Mouse (Mus musculus) CH12.LX (cell line): ENCODE measurements around the gene Ppp1r9b. TPM values are rescaled to one million over a fixed set of nuclear protein-coding genes. Genes with fewer than 3 reads are reported as not detected.

Experiments used
- DNase-seq: peaks from one replicate; pipeline ENCODE4 v3.0.0-alpha.2; 2013; ENCODE audit errors: extremely low read depth
- H3K27ac ChIP-seq: 2 replicates; pipeline ENCODE4 v1.5.1; 2012; ENCODE audit warnings: low read depth, mild to moderate bottlenecking, control low read depth, moderate library complexity; ENCODE audit not compliant: insufficient read depth
- H3K27me3 ChIP-seq: replicated peaks from 2 replicates; pipeline ENCODE3; 2012; ENCODE audit warnings: inconsistent platforms
- H3K36me3 ChIP-seq, 2 experiments: replicated peaks in 1 of 2; 2 replicates each; pipeline versions ENCODE3 to v1.6.1; 2012; ENCODE audit warnings: inconsistent platforms in 1 of 2, low read length in 1 of 2, mild to moderate bottlenecking in 1 of 2, mixed read lengths in 1 of 2, moderate library complexity in 1 of 2; ENCODE audit not compliant: control insufficient read depth in 1 of 2, insufficient read depth in 1 of 2
- H3K4me1 ChIP-seq, 2 experiments: 2 replicates each; pipeline ENCODE4 v1.6.1; 2012; ENCODE audit warnings: inconsistent platforms in 1 of 2, moderate library complexity in 1 of 2; ENCODE audit not compliant: insufficient read depth in 2 of 2, control insufficient read depth in 1 of 2
- H3K4me2 ChIP-seq: 2 replicates; pipeline ENCODE4 v1.6.1; 2012; ENCODE audit warnings: low read depth, mild to moderate bottlenecking, control low read depth; ENCODE audit not compliant: poor library complexity, insufficient read depth, severe bottlenecking
- H3K4me3 ChIP-seq, 3 experiments: fragments of 150-350 bp in 1 of 3; sonication (generic) in 1 of 3; replicated peaks in 1 of 3; 2 replicates each; pipeline versions ENCODE3 to v1.5.1; 2011 to 2012; ENCODE audit warnings: low read depth in 2 of 3, low read length in 2 of 3, mild to moderate bottlenecking in 2 of 3, moderate library complexity in 2 of 3, control low read depth in 1 of 3, improper control_type of control experiment in 1 of 3, inconsistent platforms in 1 of 3, mixed read lengths in 1 of 3; ENCODE audit not compliant: poor library complexity in 1 of 3
- H3K79me2 ChIP-seq: replicated peaks from 2 replicates; pipeline ENCODE4 v1.6.1; 2012; ENCODE audit warnings: mild to moderate bottlenecking, moderate library complexity; ENCODE audit not compliant: control insufficient read depth, poor library complexity, insufficient read depth, severe bottlenecking; ENCODE audit errors: extremely low read depth
- H3K9ac ChIP-seq: 2 replicates; pipeline ENCODE4 v1.6.1; 2012; ENCODE audit warnings: low read depth, mild to moderate bottlenecking, control low read depth, moderate library complexity; ENCODE audit not compliant: insufficient read depth
- H3K9me3 ChIP-seq: replicated peaks from 2 replicates; pipeline ENCODE3; 2012; ENCODE audit warnings: low read length, inconsistent platforms, mixed read lengths
- BHLHE40 ChIP-seq: IDR thresholded peaks from 2 replicates; pipeline ENCODE4 v1.6.1; 2011; ENCODE audit warnings: mild to moderate bottlenecking, low read depth, low read length, improper control_type of control experiment
- CHD1 ChIP-seq: IDR thresholded peaks from 2 replicates; pipeline ENCODE4 v1.6.1; 2012; ENCODE audit warnings: low read depth, low read length, improper control_type of control experiment, inconsistent platforms
- CHD2 ChIP-seq: IDR thresholded peaks from 2 replicates; pipeline ENCODE4 v1.6.1; 2011; ENCODE audit warnings: low read length, improper control_type of control experiment
- CTCF ChIP-seq, 2 experiments: IDR thresholded peaks in 1 of 2; conservative IDR thresholded peaks in 1 of 2; 2 replicates each; pipeline ENCODE4 v1.5.1; 2011 to 2012; ENCODE audit warnings: low read depth in 2 of 2, low read length in 2 of 2, improper control_type of control experiment in 1 of 2, inconsistent platforms in 1 of 2, mild to moderate bottlenecking in 1 of 2, moderate library complexity in 1 of 2
- E2F4 ChIP-seq: IDR thresholded peaks from 2 replicates; pipeline ENCODE4 v1.6.1; 2011; ENCODE audit warnings: low read depth, low read length, improper control_type of control experiment; ENCODE audit not compliant: insufficient replicate concordance
- EP300 ChIP-seq: IDR thresholded peaks from 2 replicates; pipeline ENCODE4 v1.6.1; 2011; ENCODE audit warnings: low read length, improper control_type of control experiment
- ETS1 ChIP-seq: conservative IDR thresholded peaks from 2 replicates; pipeline ENCODE4 v1.6.1; 2012; ENCODE audit warnings: low read depth, mild to moderate bottlenecking, inconsistent platforms, low read length, improper control_type of control experiment, moderate library complexity
- GABPA ChIP-seq: IDR thresholded peaks from 2 replicates; pipeline ENCODE4 v1.6.1; 2012; ENCODE audit warnings: low read depth, low read length, improper control_type of control experiment, inconsistent platforms; ENCODE audit not compliant: insufficient replicate concordance
- HCFC1 ChIP-seq: IDR thresholded peaks from 2 replicates; pipeline ENCODE4 v1.6.1; 2012; ENCODE audit warnings: low read depth, mild to moderate bottlenecking, inconsistent platforms, low read length, improper control_type of control experiment
- IRF4 ChIP-seq: IDR thresholded peaks from 2 replicates; pipeline ENCODE4 v1.6.1; 2014; ENCODE audit warnings: low read depth, mild to moderate bottlenecking, inconsistent platforms, low read length, improper control_type of control experiment
- JUND ChIP-seq: conservative IDR thresholded peaks from 2 replicates; pipeline ENCODE4 v1.6.1; 2011; ENCODE audit warnings: low read depth, low read length, improper control_type of control experiment
- MEF2A ChIP-seq: IDR thresholded peaks from 2 replicates; pipeline ENCODE4 v1.6.1; 2014; ENCODE audit warnings: low read depth, mild to moderate bottlenecking, inconsistent platforms, low read length, improper control_type of control experiment, borderline replicate concordance
- MXI1 ChIP-seq: IDR thresholded peaks from 2 replicates; pipeline ENCODE4 v1.6.1; 2011; ENCODE audit warnings: mild to moderate bottlenecking, low read depth, low read length, improper control_type of control experiment
- MYC ChIP-seq: IDR thresholded peaks from 2 replicates; pipeline ENCODE4 v1.6.1; 2011; ENCODE audit warnings: low read depth, mild to moderate bottlenecking, improper control_type of control experiment, low read length
- NELFE ChIP-seq: IDR thresholded peaks from 2 replicates; pipeline ENCODE4 v1.6.1; 2011; ENCODE audit warnings: low read depth, low read length, improper control_type of control experiment
- NRF1 ChIP-seq: IDR thresholded peaks from 2 replicates; pipeline ENCODE4 v1.6.1; 2014; ENCODE audit warnings: low read depth, mild to moderate bottlenecking, inconsistent platforms, low read length, improper control_type of control experiment, moderate library complexity
- POLR2A ChIP-seq: IDR thresholded peaks from 2 replicates; pipeline ENCODE4 v1.6.1; 2011; ENCODE audit warnings: low read depth, mild to moderate bottlenecking, improper control_type of control experiment, low read length
- POLR2AphosphoS2 ChIP-seq: IDR thresholded peaks from 2 replicates; pipeline ENCODE4 v1.6.1; 2011; ENCODE audit warnings: low read depth, low read length, improper control_type of control experiment
- RAD21 ChIP-seq: IDR thresholded peaks from 2 replicates; pipeline ENCODE4 v1.6.1; 2011; ENCODE audit warnings: low read depth, mild to moderate bottlenecking, low read length, improper control_type of control experiment, moderate library complexity
- RCOR1 ChIP-seq: conservative IDR thresholded peaks from 2 replicates; pipeline ENCODE4 v1.6.1; 2012; ENCODE audit warnings: low read depth, mild to moderate bottlenecking, inconsistent platforms, low read length, improper control_type of control experiment
- SIN3A ChIP-seq: IDR thresholded peaks from 2 replicates; pipeline ENCODE4 v1.6.1; 2012; ENCODE audit warnings: low read length, improper control_type of control experiment, inconsistent platforms
- SMC3 ChIP-seq: IDR thresholded peaks from 2 replicates; pipeline ENCODE4 v1.6.1; 2011; ENCODE audit warnings: low read depth, low read length, improper control_type of control experiment
- TBP ChIP-seq: conservative IDR thresholded peaks from 2 replicates; pipeline ENCODE4 v1.6.1; 2011; ENCODE audit warnings: low read depth, low read length, improper control_type of control experiment
- TCF12 ChIP-seq: IDR thresholded peaks from 2 replicates; pipeline ENCODE4 v1.6.1; 2014; ENCODE audit warnings: low read depth, mild to moderate bottlenecking, inconsistent platforms, low read length, improper control_type of control experiment
- USF1 ChIP-seq: IDR thresholded peaks from 2 replicates; pipeline ENCODE4 v1.6.1; 2014; ENCODE audit warnings: low read depth, mild to moderate bottlenecking, inconsistent platforms, low read length, improper control_type of control experiment
- USF2 ChIP-seq: conservative IDR thresholded peaks from 2 replicates; pipeline ENCODE4 v1.6.1; 2011; ENCODE audit warnings: low read depth, low read length, improper control_type of control experiment
- ZKSCAN1 ChIP-seq: IDR thresholded peaks from 2 replicates; pipeline ENCODE4 v1.6.1; 2012; ENCODE audit warnings: low read depth, inconsistent platforms, low read length, improper control_type of control experiment, borderline replicate concordance
- ZMIZ1 ChIP-seq: IDR thresholded peaks from 2 replicates; pipeline ENCODE4 v1.6.1; 2012; ENCODE audit warnings: low read depth, mild to moderate bottlenecking, inconsistent platforms, low read length, improper control_type of control experiment
- ZNF384 ChIP-seq: IDR thresholded peaks from 2 replicates; pipeline ENCODE4 v1.6.1; 2012; ENCODE audit warnings: low read depth, low read length, improper control_type of control experiment, inconsistent platforms
- dilution Hi-C: fragments of 300-500 bp; cut with MboI; formaldehyde crosslinking; loops from 2 replicates; pipeline ENCODE4 v1.14.3; 2020; ENCODE audit warnings: low sequenced_read_pairs; ENCODE audit not compliant: extremely low pct_unique_long_range_greater_than_20kb, extremely low pct_ligation_motif_present
- in situ Hi-C: fragments of 300-500 bp; cut with MboI; formaldehyde crosslinking; loops from 3 replicates; pipeline ENCODE4 v1.14.3; 2019; ENCODE audit warnings: low sequenced_read_pairs, low pct_ligation_motif_present, low pct_unique_long_range_greater_than_20kb, mixed read lengths
- polyA plus RNA-seq: library from polyadenylated mRNA; unstranded; fragments of >175 nt; gene quantifications from 2 replicates; pipeline ENCODE4 v1.2.1, GENCODE M21; 2012; ENCODE audit warnings: low read depth; ENCODE audit not compliant: insufficient read length
- total RNA-seq, 2 experiments: library from RNA; depleted of rRNA; stranded (reverse); fragments of 300-350 nt in 1 of 2; fragments of >200 nt in 1 of 2; gene quantifications; 2 replicates each; pipeline ENCODE4 v1.2.3; 2012 to 2014

Ppp1r9b gene
- total and polyA plus RNA-seq, 3 experiments = 7.8 to 21.8 (median 21.2) TPM

DNA sequence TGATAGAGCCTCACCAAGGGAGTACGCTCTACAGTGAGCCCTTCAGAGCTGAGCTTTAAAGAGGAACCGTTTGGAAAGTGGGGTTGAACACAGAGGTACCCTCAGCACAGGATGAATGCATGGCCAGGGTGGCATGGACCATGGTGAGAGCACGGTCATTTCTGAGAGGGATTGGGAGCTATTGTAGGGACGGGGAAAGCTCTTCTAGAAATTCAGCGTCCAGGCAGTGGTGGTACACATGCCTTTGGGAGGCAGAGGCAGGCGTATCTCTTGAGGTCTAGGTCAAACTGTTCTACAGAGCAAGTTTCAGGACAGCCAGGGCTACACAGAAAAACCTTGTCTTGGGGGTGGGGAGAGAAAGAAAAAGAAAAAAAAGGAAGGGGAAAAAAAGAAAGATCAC lies 6.1 kb downstream of the Ppp1r9b start:
- dilution Hi-C loops (no loop called here), in situ Hi-C loops (no loop called here)
- Histone ChIP-seq H3K9me3 (no peaks in the 10 kb centered on the region), H3K4me2 (no peak overlapping the region), H3K36me3 (peaks cover 30 to 72% of the 10 kb centered on the region in 2 experiments), H3K79me2 (0 out of 2 replicates have a peak, but pooled peaks cover 3% of the 10 kb centered on the region), H3K4me3 (no peak overlapping the region), H3K27me3 (no peaks in the 10 kb centered on the region), H3K4me1 (peaks cover 28 to 56% of the 10 kb centered on the region in 2 experiments), H3K9ac (no peak overlapping the region), H3K27ac (no peak overlapping the region)
- no peak for TF ChIP-seq MEF2A
- TF ChIP-seq ZKSCAN1 = no peak
- TF ChIP-seq CHD2 = no peak
- TF ChIP-seq BHLHE40 = no peak
- no peak for TF ChIP-seq SIN3A
- no peak for TF ChIP-seq POLR2A
- no peak for TF ChIP-seq CTCF (conservative IDR thresholded peaks at IDR 0.05 in 1 of 2, IDR thresholded peaks at IDR 0.05 in 1 of 2; ENCODE audit: low read depth in 2 of 2, low read length in 2 of 2)
- TF ChIP-seq HCFC1 = no peak
- TF ChIP-seq NRF1 = no peak
- no peak for TF ChIP-seq GABPA
- no peak for TF ChIP-seq TCF12
- no peak for TF ChIP-seq SMC3
- no peak for TF ChIP-seq TBP
- TF ChIP-seq ETS1 = no peak
- no peak for TF ChIP-seq EP300
- no peak for TF ChIP-seq CHD1
- no peak for TF ChIP-seq RCOR1
- no peak for TF ChIP-seq ZNF384
- TF ChIP-seq MYC = no peak
- no peak for TF ChIP-seq USF2
- DNase-seq = no peak

GRCm38 (mm10) chr11:94997596-94997995 lies 6.8 kb downstream of the Ppp1r9b start:
- TF ChIP-seq IRF4 = no peak
- TF ChIP-seq USF1 = no peak
- TF ChIP-seq NELFE = no peak
- TF ChIP-seq HCFC1 = no peak
- TF ChIP-seq CHD2 = no peak
- no peak for TF ChIP-seq RAD21
- TF ChIP-seq E2F4 = no peak
- TF ChIP-seq SIN3A = no peak
- TF ChIP-seq RCOR1 = no peak
- TF ChIP-seq TBP = no peak
- TF ChIP-seq CHD1 = no peak
- no peak for TF ChIP-seq ETS1
- no peak for TF ChIP-seq POLR2AphosphoS2
- TF ChIP-seq JUND = no peak
- TF ChIP-seq CTCF (conservative IDR thresholded peaks at IDR 0.05 in 1 of 2, IDR thresholded peaks at IDR 0.05 in 1 of 2; ENCODE audit: low read depth in 2 of 2, low read length in 2 of 2) = no peak
- no peak for TF ChIP-seq ZMIZ1
- TF ChIP-seq MXI1 = no peak
- Histone ChIP-seq H3K4me2 (no peak overlapping the region), H3K9ac (no peak overlapping the region), H3K27ac (no peak overlapping the region), H3K79me2 (0 out of 2 replicates have a peak, but pooled peaks cover 3% of the 10 kb centered on the region), H3K4me3 (no peak overlapping the region), H3K9me3 (no peaks in the 10 kb centered on the region), H3K27me3 (no peaks in the 10 kb centered on the region), H3K36me3 (peaks cover 36 to 75% of the 10 kb centered on the region in 2 experiments), H3K4me1 (peaks cover 22 to 50% of the 10 kb centered on the region in 2 experiments)
- dilution Hi-C loops (no loop called here), in situ Hi-C loops (no loop called here)
- no peak for DNase-seq
